Mouse (Mus musculus) cerebellum, adult 11-12 months (tissue): Measurements from ENCODE around the gene Gm20815.
"Not testable (repeated sequence)": the region's sequence is repeated elsewhere in the genome, so short reads cannot be mapped to it uniquely, and the experiment has no call there.

Source experiments
- DNase-seq: peaks from one replicate; pipeline ENCODE4 v3.0.0; 2022

Gm20815 gene

DNA sequence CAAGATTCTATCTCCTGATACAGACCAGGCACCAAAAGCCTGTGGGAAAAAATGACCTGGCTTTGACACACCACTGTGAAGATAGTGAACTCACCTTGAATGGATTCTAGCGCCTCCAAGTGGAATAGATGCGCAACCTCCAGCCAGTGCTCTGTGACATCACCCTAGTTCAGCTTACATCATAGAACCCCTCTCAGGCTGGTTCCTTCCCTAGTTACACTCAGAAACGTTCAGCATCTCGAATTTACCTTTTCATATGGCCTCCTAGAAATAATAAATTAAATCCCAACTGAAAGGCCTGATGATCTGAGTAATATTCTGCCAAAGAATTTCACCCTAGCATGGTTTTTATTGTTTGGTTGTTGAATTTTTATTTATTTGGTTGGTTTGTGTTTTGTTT lies at the start of gene Gm20815:
Gene Gm20815 (minus strand): TSS at position 101 of the 400 bp plus-strand sequence.
- not testable (repeated sequence) for DNase-seq
